Mouse (Mus musculus): ENCODE data around the gene H2afy.

GRCm38 (mm10) chr13:56088602-56089001 lies 47.6 kb downstream of the H2afy start:
- TF ChIP-seq GATA1 (IDR thresholded peaks at IDR 0.05; ENCODE audit: borderline replicate concordance, low read length) = no peak
- no peak for TF ChIP-seq FLI1 (IDR thresholded peaks at IDR 0.05; ENCODE audit: low read length)

All from megakaryocyte, embryonic 14.5 days (primary cell).